Mouse (Mus musculus): ENCODE data around the gene Gabbr2. TPM values are rescaled to one million over a fixed set of nuclear protein-coding genes. Genes with fewer than 3 reads are reported as not detected.

Gene Gabbr2
- polyA plus RNA-seq, 1 experiment from 2014 or later = 4.0 TPM

DNA sequence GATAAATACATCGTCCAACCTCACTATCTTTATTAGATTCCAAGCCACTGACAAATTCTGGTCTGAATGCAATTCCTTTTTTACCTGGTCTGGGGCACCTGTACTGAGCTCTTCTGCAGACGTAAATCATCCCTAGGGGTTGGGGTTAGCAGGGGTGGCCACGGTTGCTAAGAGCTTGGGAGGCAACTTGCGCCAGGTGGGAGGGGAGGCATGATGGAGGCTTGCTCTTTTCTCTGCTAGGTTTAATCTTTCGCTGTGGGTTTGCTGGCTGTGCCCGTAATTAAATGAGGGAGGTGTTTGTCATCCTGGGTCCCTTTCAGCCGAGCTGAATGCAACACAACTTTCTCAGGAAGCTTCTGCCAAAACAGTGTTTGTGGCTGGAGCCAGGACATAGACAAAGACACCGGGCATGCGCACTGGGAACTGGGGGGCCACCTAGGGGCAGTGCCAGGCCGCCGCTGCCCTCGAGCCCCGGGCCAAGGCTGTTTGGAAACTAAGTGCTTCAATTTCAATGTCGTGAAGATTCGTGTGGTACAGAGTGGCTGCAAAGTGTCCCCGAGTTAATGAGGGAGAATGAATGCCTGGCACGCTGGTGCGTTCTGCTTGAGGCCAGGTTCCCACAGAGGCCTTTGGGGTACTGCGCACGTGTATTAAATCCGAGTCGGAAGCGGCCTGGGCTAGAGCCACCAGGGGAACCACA lies 136.8 kb downstream of the Gabbr2 start:
- Histone ChIP-seq H3K27me3 (no peaks in the 10 kb centered on the region), H3K4me2 (no peak overlapping the region; the same call in 1 of the 2 replicates), H3K4me3 (no peak overlapping the region), H3K36me3 (no peaks in the 10 kb centered on the region), H3K27ac (peak overlapping the region; percentile 60), H3K9me3 (no peaks in the 10 kb centered on the region), H3K4me1 (replicated peaks) (peaks cover 44% of the 10 kb centered on the region), H3K9ac (no peak overlapping the region)
- 54% methylated on average over 23 of the region's 23 CpGs for WGBS
- ATAC-seq (ENCODE audit: low FRiP score) = peak; percentile 78

GRCm38 (mm10) chr4:46853852-46854460 lies 137.7 kb downstream of the Gabbr2 start:
- no peaks in the 10 kb centered on the region for H3K27me3 ChIP-seq
- H3K4me1 ChIP-seq (replicated peaks) = peaks cover 35% of the 10 kb centered on the region
- WGBS = 86% methylated on average over 12 of the region's 12 CpGs
- peak overlapping the region; percentile 60; the same call in 1 of the 2 replicates for H3K27ac ChIP-seq
- no peak overlapping the region for H3K9ac ChIP-seq
- ATAC-seq (ENCODE audit: low FRiP score) = no peak
- H3K4me2 ChIP-seq = no peak overlapping the region
- no peaks in the 10 kb centered on the region for H3K36me3 ChIP-seq
- H3K4me3 ChIP-seq = no peak overlapping the region
- H3K9me3 ChIP-seq = 0 out of 2 replicates have a peak, but pooled peaks cover 2% of the 10 kb centered on the region

- H3K4me1 ChIP-seq (replicated peaks) = peaks cover 14% of the 10 kb centered on the region
- no peak overlapping the region for H3K4me2 ChIP-seq
- H3K27ac ChIP-seq = no peak overlapping the region
- peaks cover 4% of the 10 kb centered on the region; the same call in 1 of the 2 replicates for H3K9me3 ChIP-seq
- no peaks in the 10 kb centered on the region for H3K36me3 ChIP-seq
- no peak for ATAC-seq (ENCODE audit: low FRiP score)
- H3K9ac ChIP-seq = no peak overlapping the region
- H3K27me3 ChIP-seq = no peaks in the 10 kb centered on the region
- H3K4me3 ChIP-seq = no peak overlapping the region
Measured at GRCm38 (mm10) chr4:46847745-46848144, 143.9 kb downstream of the Gabbr2 start.

- Histone ChIP-seq H3K27me3 (no peaks in the 10 kb centered on the region), H3K36me3 (no peaks in the 10 kb centered on the region), H3K27ac (no peak overlapping the region), H3K4me1 (replicated peaks) (peaks cover 6% of the 10 kb centered on the region), H3K4me2 (no peak overlapping the region), H3K4me3 (no peak overlapping the region), H3K9ac (no peak overlapping the region), H3K9me3 (peaks cover 4% of the 10 kb centered on the region; the same call in 1 of the 2 replicates)
- 94% methylated on average over 10 of the region's 10 CpGs for WGBS
- ATAC-seq (ENCODE audit: low FRiP score) = no peak
Measured at GRCm38 (mm10) chr4:46846396-46846795, 145.3 kb downstream of the Gabbr2 start.

DNA sequence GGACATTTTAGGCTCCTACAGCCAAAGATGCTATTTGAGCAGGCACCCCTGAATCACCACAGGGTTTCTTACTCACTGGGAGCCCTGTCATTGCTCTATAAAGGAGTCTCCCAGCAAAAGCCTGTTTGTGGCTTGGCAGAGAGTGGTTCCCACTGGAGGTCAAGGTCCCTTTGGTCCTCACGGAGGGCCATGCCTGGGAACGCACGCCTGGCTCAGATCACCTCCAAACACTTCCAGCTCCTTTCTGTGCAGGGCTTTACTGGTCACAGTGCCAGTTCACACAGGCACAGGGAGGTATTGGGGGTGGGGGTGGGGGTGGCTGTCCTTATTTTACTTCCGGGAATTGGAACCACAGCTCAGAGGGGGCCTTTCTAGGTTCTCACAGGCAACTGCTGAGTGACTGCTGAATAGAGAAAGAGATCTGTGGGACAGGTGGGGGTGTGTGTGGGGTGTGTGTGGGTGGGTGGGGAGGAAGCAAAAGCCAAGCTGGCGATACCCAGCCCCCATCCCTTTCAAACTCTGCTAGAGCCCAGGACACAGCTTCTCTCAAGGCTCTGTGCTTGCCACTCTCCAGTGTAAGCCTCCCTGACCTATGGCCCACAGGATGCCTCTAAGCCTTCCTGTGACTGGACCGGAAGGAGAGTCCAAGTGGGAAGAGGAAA lies 146.6 kb downstream of the Gabbr2 start:
- Histone ChIP-seq H3K4me3 (no peak overlapping the region), H3K4me2 (no peak overlapping the region), H3K27ac (no peak overlapping the region), H3K9ac (no peak overlapping the region), H3K27me3 (no peaks in the 10 kb centered on the region), H3K4me1 (replicated peaks) (no peaks in the 10 kb centered on the region), H3K9me3 (peaks cover 4% of the 10 kb centered on the region; the same call in 1 of the 2 replicates), H3K36me3 (no peaks in the 10 kb centered on the region)
- WGBS = 71% methylated on average over 6 of the region's 6 CpGs
- ATAC-seq (ENCODE audit: low FRiP score) = peak; percentile 46

GRCm38 (mm10) chr4:46844567-46844966 lies 147.1 kb downstream of the Gabbr2 start:
- H3K9me3 ChIP-seq = peaks cover 4% of the 10 kb centered on the region; the same call in 1 of the 2 replicates
- no peak overlapping the region for H3K27ac ChIP-seq
- ATAC-seq (ENCODE audit: low FRiP score) = no peak

DNA sequence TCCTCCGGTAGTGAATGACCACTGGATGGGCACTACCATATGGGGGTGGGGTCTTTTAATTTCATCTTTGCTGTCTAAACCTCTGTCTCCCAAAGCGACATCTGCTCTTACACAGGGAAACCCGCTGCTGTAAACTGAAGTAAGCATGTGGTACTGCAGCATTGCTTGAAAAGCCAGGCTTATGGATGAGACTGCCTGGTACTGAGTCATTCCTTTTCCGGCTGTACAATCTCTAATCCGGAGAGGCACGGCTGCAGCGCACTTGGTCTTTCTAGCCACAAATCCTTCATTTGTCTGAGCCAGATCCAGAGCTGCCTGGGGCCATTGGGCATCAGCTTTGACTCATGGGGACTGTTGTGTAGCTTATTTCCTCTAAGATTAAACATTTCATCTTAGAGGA lies 149.1 kb downstream of the Gabbr2 start:
- Histone ChIP-seq H3K9me3 (no peaks in the 10 kb centered on the region; the same call in 1 of the 2 replicates), H3K36me3 (no peaks in the 10 kb centered on the region), H3K27ac (no peak overlapping the region), H3K4me1 (replicated peaks) (no peaks in the 10 kb centered on the region), H3K4me2 (no peak overlapping the region), H3K9ac (no peak overlapping the region), H3K4me3 (no peak overlapping the region), H3K27me3 (no peaks in the 10 kb centered on the region)
- 89% methylated on average over 7 of the region's 7 CpGs for WGBS
- no peak for ATAC-seq (ENCODE audit: low FRiP score)

More at GRCm38 (mm10) chr4:46844567-46844966, 147.1 kb downstream of the Gabbr2 start:
- Histone ChIP-seq H3K36me3 (no peaks in the 10 kb centered on the region), H3K4me1 (replicated peaks) (no peaks in the 10 kb centered on the region), H3K9ac (no peak overlapping the region), H3K4me3 (no peak overlapping the region), H3K4me2 (no peak overlapping the region), H3K27me3 (no peaks in the 10 kb centered on the region)
- 87% methylated on average over 5 of the region's 5 CpGs for WGBS

DNA sequence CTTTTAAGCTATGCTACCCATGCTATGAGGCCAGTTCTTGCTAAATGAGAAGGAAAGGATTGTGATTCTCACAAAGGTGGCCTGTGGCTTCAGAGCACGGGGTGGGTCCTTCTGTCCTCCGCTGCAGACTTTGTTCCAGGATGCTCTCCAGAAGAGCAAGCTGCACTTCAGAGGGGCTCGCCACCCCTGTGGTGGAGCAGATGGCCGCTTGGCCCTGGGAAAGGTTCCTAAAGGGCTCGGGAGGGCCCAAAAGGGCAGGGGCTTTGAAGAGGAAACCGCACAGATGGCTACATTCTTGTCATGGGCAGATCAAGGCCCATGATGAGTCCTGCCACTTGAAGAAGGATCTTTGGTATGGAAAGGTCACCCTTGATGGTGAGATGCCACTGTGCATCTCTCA lies 151.5 kb downstream of the Gabbr2 start:
- ATAC-seq (ENCODE audit: low FRiP score) = no peak
- no peaks in the 10 kb centered on the region for H3K27me3 ChIP-seq
- H3K27ac ChIP-seq = no peak overlapping the region
- no peak overlapping the region for H3K4me3 ChIP-seq
- 75% methylated on average over 6 of the region's 6 CpGs for WGBS
- H3K36me3 ChIP-seq = no peaks in the 10 kb centered on the region
- H3K4me2 ChIP-seq = no peak overlapping the region
- H3K9me3 ChIP-seq = no peaks in the 10 kb centered on the region
- no peak overlapping the region for H3K9ac ChIP-seq
- peaks cover 17% of the 10 kb centered on the region for H3K4me1 ChIP-seq (replicated peaks)

DNA sequence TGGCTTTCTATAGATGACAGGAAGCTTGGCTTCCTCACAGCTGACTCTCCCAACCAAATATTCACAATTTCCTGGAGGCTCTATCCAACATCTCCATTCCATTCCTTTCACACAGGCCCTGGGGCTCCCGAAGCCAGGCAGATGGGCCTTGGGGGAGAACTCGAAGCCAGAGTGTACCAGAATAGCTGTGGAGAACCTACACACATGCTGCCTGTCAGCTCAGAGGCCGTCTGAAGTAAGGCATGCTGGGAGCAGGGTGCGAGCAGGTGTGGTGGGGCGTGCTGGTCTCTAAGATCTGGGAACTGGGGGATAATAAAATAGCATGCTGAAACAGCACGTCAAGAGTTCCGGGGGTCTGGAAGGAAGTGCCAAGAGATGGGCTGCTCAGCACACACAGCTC lies 154.3 kb downstream of the Gabbr2 start:
- Histone ChIP-seq H3K4me2 (no peak overlapping the region), H3K27ac (no peak overlapping the region), H3K9me3 (no peaks in the 10 kb centered on the region), H3K4me3 (no peak overlapping the region), H3K27me3 (0 out of 2 replicates have a peak, but pooled peaks cover 4% of the 10 kb centered on the region), H3K4me1 (replicated peaks) (peaks cover 17% of the 10 kb centered on the region), H3K36me3 (no peaks in the 10 kb centered on the region), H3K9ac (no peak overlapping the region)
- 82% methylated on average over 7 of the region's 7 CpGs for WGBS
- ATAC-seq (ENCODE audit: low FRiP score) = no peak

DNA sequence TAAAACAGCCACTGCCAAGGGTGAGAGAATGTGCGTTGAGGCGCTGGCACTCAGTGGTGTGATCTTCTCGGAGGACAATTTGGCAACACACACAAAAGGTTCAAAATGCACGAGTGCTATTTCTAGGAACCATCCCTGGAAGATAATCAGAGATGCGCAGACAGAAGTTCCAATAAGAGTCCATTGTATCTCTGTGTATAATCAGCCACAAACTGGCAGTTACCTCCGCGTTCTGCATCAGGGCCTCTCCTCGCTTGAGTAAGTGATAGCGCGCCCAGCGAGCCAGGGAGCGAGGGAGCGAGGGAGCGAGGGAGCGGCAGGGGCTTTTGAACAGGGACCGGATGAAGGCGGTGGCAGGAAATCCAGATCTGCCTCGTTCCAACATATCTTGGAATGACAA lies 155.6 kb downstream of the Gabbr2 start:
- peaks cover 17% of the 10 kb centered on the region for H3K4me1 ChIP-seq (replicated peaks)
- H3K27me3 ChIP-seq = 0 out of 2 replicates have a peak, but pooled peaks cover 4% of the 10 kb centered on the region
- no peaks in the 10 kb centered on the region for H3K36me3 ChIP-seq
- peak overlapping the region; percentile 29; the same call in 1 of the 2 replicates for H3K9ac ChIP-seq
- no peak overlapping the region for H3K4me2 ChIP-seq
- no peaks in the 10 kb centered on the region for H3K9me3 ChIP-seq
- no peak overlapping the region for H3K4me3 ChIP-seq
- WGBS = 48% methylated on average over 18 of the region's 18 CpGs
- H3K27ac ChIP-seq = peak overlapping the region; percentile 40; the same call in 1 of the 2 replicates
- ATAC-seq (ENCODE audit: low FRiP score) = no peak

DNA sequence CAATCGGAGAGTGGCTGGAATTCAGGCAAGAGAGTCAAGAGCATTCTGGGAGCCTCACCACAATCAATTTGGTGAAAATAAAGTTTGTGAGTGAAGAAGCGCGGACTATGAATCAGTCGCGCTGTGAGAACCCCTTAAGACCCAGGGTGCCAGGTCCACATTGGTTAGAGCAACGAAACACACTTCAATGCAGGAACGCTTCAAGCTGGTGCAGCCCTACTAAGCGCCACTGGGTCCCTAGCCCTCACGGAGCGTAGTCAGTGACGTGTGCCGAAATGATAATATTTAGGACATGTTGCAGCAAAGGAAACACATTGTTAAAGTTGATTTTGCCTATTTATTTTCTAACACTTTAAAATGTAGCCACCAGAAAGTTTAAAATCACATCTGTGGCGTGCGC lies 156.6 kb downstream of the Gabbr2 start:
- 0 out of 2 replicates have a peak, but pooled peaks cover 4% of the 10 kb centered on the region for H3K27me3 ChIP-seq
- H3K9ac ChIP-seq = no peak overlapping the region
- ATAC-seq (ENCODE audit: low FRiP score) = no peak
- H3K27ac ChIP-seq = no peak overlapping the region
- H3K4me3 ChIP-seq = no peak overlapping the region
- no peak overlapping the region for H3K4me2 ChIP-seq
- no peaks in the 10 kb centered on the region for H3K9me3 ChIP-seq
- H3K36me3 ChIP-seq = no peaks in the 10 kb centered on the region
- peaks cover 17% of the 10 kb centered on the region for H3K4me1 ChIP-seq (replicated peaks)
- 96% methylated on average over 14 of the region's 14 CpGs for WGBS

- Histone ChIP-seq H3K9me3 (no peaks in the 10 kb centered on the region), H3K27me3 (0 out of 2 replicates have a peak, but pooled peaks cover 4% of the 10 kb centered on the region), H3K36me3 (no peaks in the 10 kb centered on the region), H3K4me3 (no peak overlapping the region), H3K4me2 (no peak overlapping the region), H3K9ac (no peak overlapping the region), H3K27ac (no peak overlapping the region), H3K4me1 (replicated peaks) (peaks cover 30% of the 10 kb centered on the region)
- no peak for ATAC-seq (ENCODE audit: low FRiP score)
- WGBS = 46% methylated on average over 12 of the region's 12 CpGs
Measured at GRCm38 (mm10) chr4:46832834-46833544, 158.7 kb downstream of the Gabbr2 start.
